Mouse (Mus musculus): ENCODE data around the gene Atg16l2. TPM values are rescaled to one million over a fixed set of nuclear protein-coding genes. Genes with fewer than 3 reads are reported as not detected.
A peak's percentile ranks its signal among the peaks of the same experiment; 100 is the strongest.

Atg16l2 gene
- 4.2 and 4.9 TPM in 2 replicates for polyA plus RNA-seq (2015; fragmentation: Nextera tagmentation; extraction: Ambion mirVana)

DNA sequence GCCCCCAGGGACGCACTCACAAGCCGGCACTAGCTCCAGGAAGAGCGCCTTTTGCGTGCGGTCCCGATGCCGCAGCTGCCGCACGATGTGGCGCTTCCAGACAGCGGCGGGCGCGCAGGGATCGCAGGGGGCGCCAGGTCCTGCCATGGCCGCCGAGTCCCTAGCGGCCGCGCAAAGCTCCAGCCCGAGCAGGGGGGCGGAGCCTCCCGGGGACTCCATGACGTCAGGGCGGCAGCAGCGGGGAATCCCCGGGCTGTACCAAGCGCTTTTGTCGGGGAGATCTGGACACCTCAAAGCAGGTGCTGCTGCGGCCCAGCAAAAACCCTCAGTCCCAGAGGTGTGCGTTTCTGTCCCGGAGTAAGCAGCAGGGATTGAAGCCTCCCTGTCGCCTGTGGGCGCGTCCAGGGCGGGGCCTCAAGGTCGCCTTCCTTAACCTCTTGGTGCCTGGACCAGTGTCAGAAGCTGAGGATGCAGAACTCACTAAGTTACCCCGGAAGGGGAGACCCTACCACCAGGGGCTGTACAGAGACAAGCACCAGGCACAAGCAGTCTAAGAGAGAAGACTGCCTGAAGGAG, at the start of gene Atg16l2:
Gene Atg16l2 (minus strand): TSS at position 371 of the 576 bp plus-strand sequence.
- H3K9me3 ChIP-seq (replicated peaks): no peaks in the 10 kb centered on the region
- under 1% methylated on average over 39 of the region's 39 CpGs for WGBS (ENCODE audit: insufficient replicate concordance)
- H3K4me1 ChIP-seq (replicated peaks): peaks cover 35% of the 10 kb centered on the region
- peak within 1 kb of the TSS; percentile 94 for H3K4me2 ChIP-seq
- ATAC-seq (ENCODE audit: low read depth) (peak; percentile 87), DNase-seq (peak; percentile 83)
- H3K4me3 ChIP-seq (replicated peaks): peak within 1 kb of the TSS; percentile 71
- H3K27me3 ChIP-seq: peaks cover 37% of the 10 kb centered on the region
- H3K27ac ChIP-seq: peak within 1 kb of the TSS; percentile 34
- H3K36me3 ChIP-seq: no peaks in the 10 kb centered on the region
- H3K9ac ChIP-seq: peak within 1 kb of the TSS; percentile 76

- Histone ChIP-seq H3K9ac (peak overlapping the region; percentile 26; the same call in 1 of the 2 replicates), H3K4me1 (replicated peaks) (peaks cover 85% of the 10 kb centered on the region), H3K27me3 (0 out of 2 replicates have a peak, but pooled peaks cover 4% of the 10 kb centered on the region)
Observed at GRCm38 (mm10) chr7:101349861-101350260, 47.8 kb upstream of the Atg16l2 start.

DNA sequence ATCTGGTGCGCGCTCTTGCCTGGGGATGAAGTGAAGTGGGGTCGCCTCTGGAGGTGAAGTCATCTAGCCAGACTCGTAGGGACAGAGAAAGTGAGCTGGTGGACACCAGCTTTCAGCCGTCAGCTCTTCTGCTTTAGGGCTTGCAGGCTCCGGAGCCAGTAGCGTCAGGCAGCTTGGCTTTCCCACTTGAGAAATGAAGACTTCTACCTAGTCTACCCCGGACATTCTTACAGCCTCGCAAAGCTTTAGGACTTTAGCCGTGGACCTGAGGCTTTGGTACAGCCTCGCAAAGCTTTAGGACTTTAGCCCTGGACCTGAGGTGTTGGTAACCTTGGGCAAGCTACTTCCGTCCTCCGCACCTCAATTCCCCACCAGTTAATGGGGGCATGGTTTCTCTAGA, 46.3 kb upstream of the Atg16l2 start:
- Histone ChIP-seq H3K4me3 (replicated peaks) (peak overlapping the region; percentile 70), H3K27me3 (0 out of 2 replicates have a peak, but pooled peaks cover 4% of the 10 kb centered on the region), H3K9ac (peak overlapping the region; percentile 73), H3K36me3 (peaks cover 27% of the 10 kb centered on the region), H3K4me2 (peak overlapping the region; percentile 90), H3K9me3 (replicated peaks) (no peaks in the 10 kb centered on the region), H3K4me1 (replicated peaks) (peaks cover 84% of the 10 kb centered on the region), H3K27ac (peak overlapping the region; percentile 62)
- 2% methylated on average over 13 of the region's 13 CpGs for WGBS (ENCODE audit: insufficient replicate concordance)
- DNase-seq: no peak
- no peak for ATAC-seq (ENCODE audit: low read depth)

More at GRCm38 (mm10) chr7:101349861-101350260, 47.8 kb upstream of the Atg16l2 start:
- 76% methylated on average over 2 of the region's 2 CpGs for WGBS (ENCODE audit: insufficient replicate concordance)
- no peak overlapping the region for H3K27ac ChIP-seq
- ATAC-seq (ENCODE audit: low read depth) (no peak), DNase-seq (no peak)
- peaks cover 14% of the 10 kb centered on the region for H3K36me3 ChIP-seq
- no peaks in the 10 kb centered on the region for H3K9me3 ChIP-seq (replicated peaks)
- H3K4me2 ChIP-seq: peak overlapping the region; percentile 90
- H3K4me3 ChIP-seq (replicated peaks): no peak overlapping the region

DNA sequence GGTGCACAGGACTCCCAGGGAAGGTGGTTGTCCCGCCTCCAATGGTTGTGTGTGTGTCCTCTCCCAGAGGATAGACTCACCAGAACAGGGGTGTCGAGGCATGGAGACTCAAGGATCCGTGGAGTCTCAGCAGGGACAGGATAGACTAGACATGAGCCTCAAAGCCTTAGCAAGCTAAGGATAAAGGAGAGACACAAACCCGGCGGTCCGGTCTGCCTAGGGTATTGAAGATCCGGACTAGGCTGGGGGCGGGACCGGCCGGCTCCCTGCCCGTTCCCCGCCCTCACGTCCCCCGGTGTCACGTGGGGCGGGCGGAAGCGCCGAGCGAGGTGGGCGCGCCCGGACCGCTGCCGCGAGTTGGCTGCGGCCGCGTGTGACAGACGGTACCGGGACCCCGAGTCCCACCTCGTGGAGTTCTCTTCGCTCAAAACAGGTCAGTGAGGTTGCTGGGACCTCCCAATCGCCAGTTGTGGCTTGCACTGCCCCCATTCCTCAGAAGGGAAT, 45.8 kb upstream of the Atg16l2 start, which contains the start of gene Arap1:
Gene Arap1 (plus strand): TSS at position 301 of the 504 bp plus-strand sequence.
- 0 out of 2 replicates have a peak, but pooled peaks cover 4% of the 10 kb centered on the region for H3K27me3 ChIP-seq
- H3K4me1 ChIP-seq (replicated peaks): peaks cover 84% of the 10 kb centered on the region
- peak within 1 kb of the TSS; percentile 73 for H3K9ac ChIP-seq

DNA sequence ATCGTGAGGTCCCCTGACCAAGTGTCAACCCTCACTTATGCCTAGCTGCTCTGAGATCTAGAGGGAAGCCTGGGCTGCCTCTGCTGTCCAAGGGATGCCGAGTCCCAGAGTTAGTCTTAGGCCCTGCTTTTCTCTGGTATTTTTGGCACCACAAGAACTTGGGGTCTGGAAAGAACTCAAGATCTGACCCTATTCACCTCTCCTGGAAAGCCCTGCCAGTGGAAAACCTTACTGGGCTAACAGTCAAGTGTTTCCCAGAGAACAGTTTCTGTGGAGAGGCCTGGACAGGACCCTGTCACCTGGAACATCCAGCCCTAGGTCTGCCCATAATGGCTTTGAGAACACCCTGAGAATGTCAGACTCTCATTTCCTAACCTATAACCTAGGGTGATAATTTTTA, 44.9 kb upstream of the Atg16l2 start:
- Histone ChIP-seq H3K9ac (no peak overlapping the region), H3K27me3 (0 out of 2 replicates have a peak, but pooled peaks cover 4% of the 10 kb centered on the region), H3K36me3 (peaks cover 37% of the 10 kb centered on the region), H3K4me2 (peak overlapping the region; percentile 90), H3K4me3 (replicated peaks) (no peak overlapping the region), H3K27ac (no peak overlapping the region), H3K9me3 (replicated peaks) (no peaks in the 10 kb centered on the region), H3K4me1 (replicated peaks) (peaks cover 84% of the 10 kb centered on the region)
- ATAC-seq (ENCODE audit: low read depth) (no peak), DNase-seq (no peak)
- WGBS (ENCODE audit: insufficient replicate concordance): 72% methylated on average over 2 of the region's 2 CpGs

More for the DNA sequence above, 45.8 kb upstream of the Atg16l2 start, which contains the start of gene Arap1:
- ATAC-seq (ENCODE audit: low read depth) (peak; percentile 76), DNase-seq (peak; percentile 58)
- no peaks in the 10 kb centered on the region for H3K9me3 ChIP-seq (replicated peaks)
- peak within 1 kb of the TSS; percentile 62 for H3K27ac ChIP-seq
- peak within 1 kb of the TSS; percentile 90 for H3K4me2 ChIP-seq
- peak within 1 kb of the TSS; percentile 70 for H3K4me3 ChIP-seq (replicated peaks)
- under 1% methylated on average over 35 of the region's 35 CpGs for WGBS (ENCODE audit: insufficient replicate concordance)
- peaks cover 32% of the 10 kb centered on the region for H3K36me3 ChIP-seq

GRCm38 (mm10) chr7:101344892-101345291, 42.8 kb upstream of the Atg16l2 start:
- 0 out of 2 replicates have a peak, but pooled peaks cover 4% of the 10 kb centered on the region for H3K27me3 ChIP-seq
- H3K4me3 ChIP-seq (replicated peaks): no peak overlapping the region
- no peak overlapping the region for H3K27ac ChIP-seq
- 60% methylated on average over 4 of the region's 4 CpGs for WGBS (ENCODE audit: insufficient replicate concordance)
- no peak overlapping the region for H3K4me2 ChIP-seq
- H3K36me3 ChIP-seq: peaks cover 37% of the 10 kb centered on the region
- peaks cover 93% of the 10 kb centered on the region for H3K4me1 ChIP-seq (replicated peaks)
- no peaks in the 10 kb centered on the region for H3K9me3 ChIP-seq (replicated peaks)
- ATAC-seq (ENCODE audit: low read depth) (no peak), DNase-seq (no peak)
- H3K9ac ChIP-seq: no peak overlapping the region; the same call in 1 of the 2 replicates

DNA sequence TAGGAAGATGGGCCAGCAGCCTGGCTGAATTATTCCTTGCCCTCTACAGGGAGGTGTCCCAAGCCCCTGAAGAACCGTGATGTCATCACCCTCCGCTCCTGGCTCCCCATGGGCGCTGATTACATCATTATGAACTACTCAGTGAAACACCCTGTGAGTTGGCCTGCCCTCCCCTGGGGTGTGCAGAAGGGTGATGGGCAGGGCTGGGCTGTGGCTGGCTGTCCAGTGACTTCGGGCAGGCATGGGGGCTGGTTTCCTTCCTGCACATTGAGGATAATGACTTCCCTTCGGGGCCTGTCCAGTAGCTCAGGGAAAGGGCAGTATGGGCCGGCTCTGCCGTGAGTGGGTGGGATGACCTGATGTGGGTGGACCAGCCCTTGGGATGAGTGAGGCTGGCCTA, 41.1 kb upstream of the Atg16l2 start:
- H3K4me1 ChIP-seq (replicated peaks): peaks cover 79% of the 10 kb centered on the region
- peak overlapping the region; percentile 9; the same call in 1 of the 2 replicates for H3K27ac ChIP-seq
- no peaks in the 10 kb centered on the region for H3K9me3 ChIP-seq (replicated peaks)
- no peak overlapping the region for H3K9ac ChIP-seq
- H3K27me3 ChIP-seq: no peaks in the 10 kb centered on the region
- DNase-seq (no peak), ATAC-seq (ENCODE audit: low read depth) (peak; percentile 27)
- H3K4me2 ChIP-seq: no peak overlapping the region
- peaks cover 45% of the 10 kb centered on the region for H3K36me3 ChIP-seq
- 48% methylated on average over 7 of the region's 7 CpGs for WGBS (ENCODE audit: insufficient replicate concordance)
- no peak overlapping the region for H3K4me3 ChIP-seq (replicated peaks)

GRCm38 (mm10) chr7:101341405-101341804, 39.4 kb upstream of the Atg16l2 start:
- Histone ChIP-seq H3K4me3 (replicated peaks) (no peak overlapping the region), H3K9me3 (replicated peaks) (no peaks in the 10 kb centered on the region), H3K27ac (peak overlapping the region; percentile 63), H3K4me2 (no peak overlapping the region), H3K27me3 (no peaks in the 10 kb centered on the region), H3K36me3 (peaks cover 48% of the 10 kb centered on the region), H3K4me1 (replicated peaks) (peaks cover 68% of the 10 kb centered on the region), H3K9ac (peak overlapping the region; percentile 23; the same call in 1 of the 2 replicates)
- 14% methylated on average over 6 of the region's 6 CpGs for WGBS (ENCODE audit: insufficient replicate concordance)
- ATAC-seq (ENCODE audit: low read depth) (0 out of 2 replicates have a peak, but pooled peaks have one; percentile 7), DNase-seq (no peak)

- Histone ChIP-seq H3K4me2 (no peak overlapping the region), H3K9ac (no peak overlapping the region), H3K4me1 (replicated peaks) (peaks cover 50% of the 10 kb centered on the region), H3K9me3 (replicated peaks) (no peaks in the 10 kb centered on the region), H3K27me3 (no peaks in the 10 kb centered on the region), H3K36me3 (peaks cover 22% of the 10 kb centered on the region), H3K4me3 (replicated peaks) (no peak overlapping the region), H3K27ac (no peak overlapping the region)
- WGBS (ENCODE audit: insufficient replicate concordance): 80% methylated on average over 3 of the region's 3 CpGs
- ATAC-seq (ENCODE audit: low read depth) (no peak), DNase-seq (no peak)
Observed at GRCm38 (mm10) chr7:101337401-101337800, 35.4 kb upstream of the Atg16l2 start.

- DNase-seq (no peak), ATAC-seq (ENCODE audit: low read depth) (no peak)
- Histone ChIP-seq H3K27me3 (no peaks in the 10 kb centered on the region), H3K4me1 (replicated peaks) (peaks cover 51% of the 10 kb centered on the region), H3K4me2 (no peak overlapping the region), H3K27ac (no peak overlapping the region), H3K9me3 (replicated peaks) (no peaks in the 10 kb centered on the region), H3K9ac (no peak overlapping the region), H3K4me3 (replicated peaks) (no peak overlapping the region), H3K36me3 (peaks cover 22% of the 10 kb centered on the region)
- WGBS (ENCODE audit: insufficient replicate concordance): 71% methylated on average over 3 of the region's 3 CpGs
Observed at GRCm38 (mm10) chr7:101336686-101337085, 34.6 kb upstream of the Atg16l2 start.

GRCm38 (mm10) chr7:101335228-101335627, 33.2 kb upstream of the Atg16l2 start:
- no peak overlapping the region for H3K9ac ChIP-seq
- ATAC-seq (ENCODE audit: low read depth) (0 out of 2 replicates have a peak, but pooled peaks have one; percentile 19), DNase-seq (no peak)

More at GRCm38 (mm10) chr7:101335228-101335627, 33.2 kb upstream of the Atg16l2 start:
- Histone ChIP-seq H3K9me3 (replicated peaks) (no peaks in the 10 kb centered on the region), H3K4me3 (replicated peaks) (no peak overlapping the region), H3K27me3 (no peaks in the 10 kb centered on the region), H3K4me1 (replicated peaks) (peaks cover 48% of the 10 kb centered on the region), H3K27ac (no peak overlapping the region), H3K4me2 (no peak overlapping the region), H3K36me3 (peaks cover 31% of the 10 kb centered on the region)
- WGBS (ENCODE audit: insufficient replicate concordance): 75% methylated on average over 2 of the region's 2 CpGs

Measured in liver, embryonic 13.5 days (tissue).